8 mouse cellular contexts compared by ENCODE assay signal in genomic region chr2:26639838-26640830, GRCm38 (mm10). TPM values are rescaled to one million over a fixed set of nuclear protein-coding genes. Genes with fewer than 3 reads are reported as not detected.
A peak's percentile ranks its signal among the peaks of the same experiment; 100 is the strongest.
DNase-seq lines count a peak whose midpoint lies in the region; ATAC-seq and TF ChIP-seq lines count a peak whose summit lies in the region.

No protein-coding gene starts in this region.

- no peaks in the 10 kb centered on the region for H3K27me3 ChIP-seq in embryonic facial prominence, embryonic 10.5 days (replicated peaks; ENCODE audit: low read depth, poor library complexity, severe bottlenecking)
- H3K27me3 ChIP-seq in intestine, postnatal 0 days (replicated peaks; ENCODE audit: control insufficient read depth, insufficient read depth, low read length): no peaks in the 10 kb centered on the region
- no peaks in the 10 kb centered on the region for H3K27me3 ChIP-seq in midbrain, embryonic 10.5 days (ENCODE audit: low read depth, poor library complexity, severe bottlenecking)

- peak overlapping the region; percentile 91 for H3K27ac ChIP-seq in embryonic facial prominence, embryonic 10.5 days (replicated peaks)
- peak overlapping the region; percentile 72 for H3K27ac ChIP-seq in intestine, postnatal 0 days (ENCODE audit: low read depth, low read length)
- peak overlapping the region; percentile 99 for H3K27ac ChIP-seq in midbrain, embryonic 10.5 days (replicated peaks)

- TF ChIP-seq CTCF in intestine, postnatal 0 days (IDR thresholded peaks at IDR 0.05; ENCODE audit: low read depth): peak; percentile 98

- H3K4me2 ChIP-seq in intestine, postnatal 0 days (replicated peaks; ENCODE audit: low read depth): peak overlapping the region; percentile 75

- peak; percentile 72 for ATAC-seq in granulocyte monocyte progenitor cell, adult 5-6 weeks (replicated peaks; ENCODE audit: poor library complexity, severe bottlenecking)
- peak; percentile 78 for ATAC-seq in intestine, postnatal 0 days

- H3K4me3 ChIP-seq in embryonic facial prominence, embryonic 10.5 days: peak overlapping the region; percentile 74
- H3K4me3 ChIP-seq in intestine, postnatal 0 days (ENCODE audit: low read depth, low read length): peak overlapping the region; percentile 90
- peak overlapping the region; percentile 97 for H3K4me3 ChIP-seq in midbrain, embryonic 10.5 days

- peaks cover 32% of the 10 kb centered on the region for H3K4me1 ChIP-seq in embryonic facial prominence, embryonic 10.5 days
- H3K4me1 ChIP-seq in intestine, postnatal 0 days (replicated peaks; ENCODE audit: control insufficient read depth, insufficient read depth, low read length): 0 out of 2 replicates have a peak, but pooled peaks cover 8% of the 10 kb centered on the region
- peaks cover 30% of the 10 kb centered on the region for H3K4me1 ChIP-seq in midbrain, embryonic 10.5 days

- peak overlapping the region; percentile 85 for H3K9ac ChIP-seq in intestine, postnatal 0 days (ENCODE audit: low read depth, low read length)

- intact Hi-C loops in left cerebral cortex, postnatal 36 days (cut with DNase I): loop anchor here (5.0 to 10.0 kb wide), 2 partner anchors 262 to 375 kb away; partner anchors contain the start of gene Surf6

- peaks cover 41% of the 10 kb centered on the region for H3K36me3 ChIP-seq in embryonic facial prominence, embryonic 10.5 days (replicated peaks)
- peaks cover 34% of the 10 kb centered on the region for H3K36me3 ChIP-seq in intestine, postnatal 0 days (ENCODE audit: control insufficient read depth, insufficient read depth)
- H3K36me3 ChIP-seq in midbrain, embryonic 10.5 days: peaks cover 38% of the 10 kb centered on the region

- DNase-seq in adrenal gland, postnatal 14 days: peak; percentile 98
- DNase-seq in embryonic facial prominence, embryonic 10.5 days (ENCODE audit: low spot score): peak; percentile 97
- peak; percentile 95 to 98 for DNase-seq in left cerebral cortex, postnatal 36 days (ENCODE audit: low spot score in 2 of 2)
- peak; percentile 96 for DNase-seq in midbrain, embryonic 10.5 days (ENCODE audit: low spot score)
- peak; percentile 90 to 94 for DNase-seq in right cerebral cortex, postnatal 36 days (ENCODE audit: low spot score in 2 of 2)
- DNase-seq in urinary bladder, postnatal 4 days (ENCODE audit: low spot score in 2 of 2): peak; percentile 94 to 99

- 3% methylated on average over 49 of the region's 49 CpGs for WGBS in embryonic facial prominence, embryonic 10.5 days
- 5% methylated on average over 49 of the region's 49 CpGs for WGBS in intestine, postnatal 0 days
- 4% methylated on average over 49 of the region's 49 CpGs for WGBS in midbrain, embryonic 10.5 days

- H3K9me3 ChIP-seq in embryonic facial prominence, embryonic 10.5 days: no peaks in the 10 kb centered on the region
- no peaks in the 10 kb centered on the region for H3K9me3 ChIP-seq in intestine, postnatal 0 days (ENCODE audit: control insufficient read depth)
- H3K9me3 ChIP-seq in midbrain, embryonic 10.5 days (replicated peaks): no peaks in the 10 kb centered on the region

RNA-seq across cellular contexts. Expression of gene Fam69b, which starts 11.9 kb away (rescaled TPM):
- 10.0 and 12.3 TPM in 2 replicates for total RNA-seq in adrenal gland, postnatal 14 days (2021)
- 39.9 and 43.8 TPM in 2 replicates for polyA plus RNA-seq in embryonic facial prominence, embryonic 10.5 days (2016; fragmentation: Nextera tagmentation; extraction: Ambion mirVana)
- 11.1 and 13.9 TPM in 2 replicates for total RNA-seq in granulocyte monocyte progenitor cell, adult 5-6 weeks (2014; fragmentation: Nextera tagmentation)
- total RNA-seq in granulocyte monocyte progenitor cell, adult 5-6 weeks (2017): 8.3 and 9.3 TPM in 2 replicates
- polyA plus RNA-seq in intestine, postnatal 0 days (2015; fragmentation: Nextera tagmentation; extraction: Ambion mirVana): 6.8 and 6.9 TPM in 2 replicates
- 10 to 100 TPM; 69.1 to 81.4 TPM for total RNA-seq in left cerebral cortex, postnatal 36 days (2021)
- polyA plus RNA-seq in midbrain, embryonic 10.5 days (2016; fragmentation: Nextera tagmentation; extraction: Ambion mirVana): 36.4 and 51.4 TPM in 2 replicates

RNA-seq across cellular contexts. Expression of gene Lcn4, which starts 30.9 kb away (rescaled TPM):
- not detected in 2 replicates for total RNA-seq in adrenal gland, postnatal 14 days (2021)
- not detected in 2 replicates for polyA plus RNA-seq in embryonic facial prominence, embryonic 10.5 days (2016; fragmentation: Nextera tagmentation; extraction: Ambion mirVana)
- not detected in 2 replicates for total RNA-seq in granulocyte monocyte progenitor cell, adult 5-6 weeks (2014; fragmentation: Nextera tagmentation)
- total RNA-seq in granulocyte monocyte progenitor cell, adult 5-6 weeks (2017): not detected in 2 replicates
- not detected in 2 replicates for polyA plus RNA-seq in intestine, postnatal 0 days (2015; fragmentation: Nextera tagmentation; extraction: Ambion mirVana)
- not detected for total RNA-seq in left cerebral cortex, postnatal 36 days (2021)
- not detected in 2 replicates for polyA plus RNA-seq in midbrain, embryonic 10.5 days (2016; fragmentation: Nextera tagmentation; extraction: Ambion mirVana)

RNA-seq across cellular contexts. Expression of gene Agpat2, which starts 35.9 kb away (rescaled TPM):
- total RNA-seq in adrenal gland, postnatal 14 days (2021): 271 and 405 TPM in 2 replicates
- polyA plus RNA-seq in embryonic facial prominence, embryonic 10.5 days (2016; fragmentation: Nextera tagmentation; extraction: Ambion mirVana): 12.4 and 12.9 TPM in 2 replicates
- total RNA-seq in granulocyte monocyte progenitor cell, adult 5-6 weeks (2014; fragmentation: Nextera tagmentation): 42.4 and 46.7 TPM in 2 replicates
- 50.2 and 55.2 TPM in 2 replicates for total RNA-seq in granulocyte monocyte progenitor cell, adult 5-6 weeks (2017)
- polyA plus RNA-seq in intestine, postnatal 0 days (2015; fragmentation: Nextera tagmentation; extraction: Ambion mirVana): 124 and 128 TPM in 2 replicates
- total RNA-seq in left cerebral cortex, postnatal 36 days (2021): 1 to 10 TPM; 1.5 to 1.6 TPM
- 9.0 and 10.6 TPM in 2 replicates for polyA plus RNA-seq in midbrain, embryonic 10.5 days (2016; fragmentation: Nextera tagmentation; extraction: Ambion mirVana)

RNA-seq across cellular contexts. Expression of gene Gm20532, which starts 53.7 kb away (rescaled TPM):
- not detected in 2 replicates for total RNA-seq in adrenal gland, postnatal 14 days (2021)
- polyA plus RNA-seq in embryonic facial prominence, embryonic 10.5 days (2016; fragmentation: Nextera tagmentation; extraction: Ambion mirVana): not detected in 2 replicates
- not detected in 2 replicates for total RNA-seq in granulocyte monocyte progenitor cell, adult 5-6 weeks (2014; fragmentation: Nextera tagmentation)
- not detected in 2 replicates for total RNA-seq in granulocyte monocyte progenitor cell, adult 5-6 weeks (2017)
- polyA plus RNA-seq in intestine, postnatal 0 days (2015; fragmentation: Nextera tagmentation; extraction: Ambion mirVana): not detected in 2 replicates
- not detected for total RNA-seq in left cerebral cortex, postnatal 36 days (2021)
- polyA plus RNA-seq in midbrain, embryonic 10.5 days (2016; fragmentation: Nextera tagmentation; extraction: Ambion mirVana): not detected in 2 replicates

Comparison
In these comparisons a context has a peak if more than half of its experiments do, and no peak if none do; other contexts are left out.
1. Peak in every context shown above with its lines: DNase-seq, ATAC-seq, H3K4me3 ChIP-seq and H3K27ac ChIP-seq.
2. RNA of gene Agpat2, which starts 35.9 kb away (total RNA-seq): 271 to 405 TPM in adrenal gland, postnatal 14 days and 42.4 to 55.2 TPM in granulocyte monocyte progenitor cell, adult 5-6 weeks; 1.5 to 1.6 TPM in left cerebral cortex, postnatal 36 days; every median in the first group is over 10 times any median in the second.